Mouse (Mus musculus): ENCODE data around the gene Wdr62. TPM values are rescaled to one million over a fixed set of nuclear protein-coding genes. Genes with fewer than 3 reads are reported as not detected.

Wdr62 gene
- polyA plus RNA-seq, 1 experiment from 2014 or later: 9.7 TPM

DNA sequence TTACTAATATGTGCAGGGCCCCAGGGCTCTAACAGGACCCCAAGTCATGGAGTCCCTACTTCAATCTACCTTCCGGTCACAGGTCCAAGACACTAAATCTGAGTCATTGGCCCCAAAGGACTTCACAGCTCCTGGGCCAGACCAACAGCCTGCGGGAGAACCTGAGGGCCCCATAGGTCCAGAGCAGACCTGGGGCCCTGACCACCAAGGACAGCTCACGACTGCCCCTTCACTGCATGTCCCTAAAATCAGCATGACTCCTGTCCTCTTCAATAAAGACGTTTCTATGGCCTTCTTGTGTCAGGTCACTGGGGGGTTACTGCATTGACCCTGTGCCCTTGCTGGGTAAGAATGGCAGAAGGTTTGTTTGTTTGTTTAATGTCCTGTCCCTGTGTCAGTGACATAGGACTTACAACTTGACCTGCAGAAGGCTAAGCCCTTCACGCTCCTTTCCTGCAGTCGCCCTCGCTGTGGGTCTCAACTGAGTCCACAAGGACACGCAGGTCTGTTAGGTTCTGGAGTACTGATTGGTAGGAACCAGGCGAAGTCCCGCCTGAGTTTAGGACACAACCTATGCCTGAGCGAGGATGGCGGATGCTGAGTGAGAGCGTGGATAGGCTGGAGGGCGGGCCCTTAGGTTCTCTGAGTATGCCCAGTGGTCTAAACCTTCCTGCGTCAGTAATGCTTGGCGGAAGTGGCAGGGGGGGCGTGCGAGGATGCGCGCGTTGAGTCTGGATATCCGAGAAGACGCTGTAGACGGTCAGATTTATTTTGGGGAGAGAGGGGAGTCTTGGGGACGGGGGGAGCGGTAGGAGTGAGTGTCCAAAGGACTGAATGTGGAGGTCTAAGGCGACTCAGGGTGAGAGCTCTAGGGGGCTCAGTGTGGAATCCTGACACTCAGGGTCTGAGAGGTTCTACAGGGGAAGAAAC, 28.1 kb upstream of the Wdr62 start, which contains the start of gene Alkbh6:
Gene Alkbh6, plus strand, starts transcription at position 642 of the 930 bp plus-strand sequence.
- peak; percentile 100 for ATAC-seq (ENCODE audit: low FRiP score, low TSS enrichment)
- Histone ChIP-seq H3K9ac (replicated peaks; ENCODE audit: low read length) (peak within 1 kb of the TSS; percentile 71), H3K27me3 (ENCODE audit: insufficient read depth, low read length) (no peaks in the 10 kb centered on the region), H3K4me2 (replicated peaks; ENCODE audit: low read depth, low read length) (peak within 1 kb of the TSS; percentile 94), H3K36me3 (ENCODE audit: insufficient read depth, low read length) (peaks cover 17% of the 10 kb centered on the region), H3K9me3 (ENCODE audit: low read length) (no peaks in the 10 kb centered on the region), H3K4me3 (ENCODE audit: low read length) (peak within 1 kb of the TSS; percentile 80), H3K4me1 (ENCODE audit: insufficient read depth, low read length) (peaks cover 18% of the 10 kb centered on the region), H3K27ac (ENCODE audit: low read length) (peak within 1 kb of the TSS; percentile 81)
- 3% methylated on average over 27 of the region's 27 CpGs for WGBS

DNA sequence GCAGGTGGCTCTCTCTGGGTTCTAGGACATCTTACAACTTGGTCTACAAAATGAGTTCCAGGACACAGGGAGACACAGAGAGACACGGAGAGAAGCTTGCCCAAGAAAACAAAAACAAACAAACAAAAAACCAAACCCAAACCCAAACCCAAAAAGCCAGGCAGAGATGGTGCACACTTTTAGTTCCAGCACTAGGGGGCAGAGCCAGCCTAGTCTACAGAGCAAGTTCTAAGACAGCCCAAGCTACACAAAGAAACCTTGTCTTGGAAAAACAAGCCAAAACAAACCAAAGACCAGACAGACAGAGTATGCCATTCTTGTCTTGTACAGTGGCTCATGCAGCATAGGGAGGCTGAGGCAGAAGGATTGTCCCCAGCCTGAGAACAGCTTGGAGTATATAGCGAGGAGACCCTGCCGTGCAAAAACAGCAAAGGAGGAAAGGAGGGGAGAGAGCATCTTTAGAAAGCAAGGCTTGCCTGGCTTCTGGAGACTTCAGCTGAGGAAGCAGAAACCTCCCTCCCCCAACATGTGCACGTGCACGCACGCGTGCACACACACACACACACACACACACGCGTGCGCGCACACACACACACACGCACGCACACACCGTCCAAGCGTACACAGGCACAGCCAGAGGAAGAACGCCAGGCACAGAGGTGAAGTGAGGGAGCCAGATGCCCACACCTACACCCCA, 26.0 kb upstream of the Wdr62 start:
- no peak overlapping the region for H3K9ac ChIP-seq (replicated peaks; ENCODE audit: low read length)
- WGBS: 91% methylated on average over 16 of the region's 16 CpGs
- H3K27ac ChIP-seq (ENCODE audit: low read length): no peak overlapping the region
- ATAC-seq (ENCODE audit: low FRiP score, low TSS enrichment): no peak
- H3K4me1 ChIP-seq (ENCODE audit: insufficient read depth, low read length): peaks cover 18% of the 10 kb centered on the region
- H3K27me3 ChIP-seq (ENCODE audit: insufficient read depth, low read length): no peaks in the 10 kb centered on the region
- H3K36me3 ChIP-seq (ENCODE audit: insufficient read depth, low read length): peaks cover 34% of the 10 kb centered on the region
- H3K4me3 ChIP-seq (ENCODE audit: low read length): no peak overlapping the region
- no peaks in the 10 kb centered on the region for H3K9me3 ChIP-seq (ENCODE audit: low read length)
- no peak overlapping the region for H3K4me2 ChIP-seq (replicated peaks; ENCODE audit: low read depth, low read length)

DNA sequence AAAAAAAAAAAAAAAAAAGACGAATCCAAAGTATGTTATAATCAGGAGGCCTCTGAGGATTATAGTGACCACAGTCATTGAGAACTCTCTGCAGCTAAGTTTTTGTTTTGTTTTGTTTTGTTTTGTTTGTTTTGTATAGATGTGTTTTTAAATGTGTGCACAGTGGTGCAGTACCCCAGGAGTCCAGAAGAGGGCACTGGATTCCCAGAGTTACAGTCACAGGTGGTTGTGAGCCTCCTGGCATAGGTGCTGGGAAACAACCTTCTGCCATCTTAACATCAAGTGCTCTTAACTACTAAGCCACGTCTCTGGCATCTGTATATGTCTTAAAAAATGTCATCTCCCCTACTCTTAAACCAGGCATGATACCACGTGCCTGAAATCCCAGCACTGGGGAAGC, 20.7 kb upstream of the Wdr62 start:
- ATAC-seq (ENCODE audit: low FRiP score, low TSS enrichment): no peak
- 55% methylated on average over 3 of the region's 3 CpGs for WGBS
- H3K9ac ChIP-seq (replicated peaks; ENCODE audit: low read length): no peak overlapping the region
- no peak overlapping the region for H3K4me3 ChIP-seq (ENCODE audit: low read length)
- H3K36me3 ChIP-seq (ENCODE audit: insufficient read depth, low read length): peaks cover 43% of the 10 kb centered on the region
- H3K4me2 ChIP-seq (replicated peaks; ENCODE audit: low read depth, low read length): no peak overlapping the region
- H3K9me3 ChIP-seq (ENCODE audit: low read length): no peaks in the 10 kb centered on the region
- H3K4me1 ChIP-seq (ENCODE audit: insufficient read depth, low read length): no peaks in the 10 kb centered on the region
- H3K27me3 ChIP-seq (ENCODE audit: insufficient read depth, low read length): no peaks in the 10 kb centered on the region
- no peak overlapping the region for H3K27ac ChIP-seq (ENCODE audit: low read length)

DNA sequence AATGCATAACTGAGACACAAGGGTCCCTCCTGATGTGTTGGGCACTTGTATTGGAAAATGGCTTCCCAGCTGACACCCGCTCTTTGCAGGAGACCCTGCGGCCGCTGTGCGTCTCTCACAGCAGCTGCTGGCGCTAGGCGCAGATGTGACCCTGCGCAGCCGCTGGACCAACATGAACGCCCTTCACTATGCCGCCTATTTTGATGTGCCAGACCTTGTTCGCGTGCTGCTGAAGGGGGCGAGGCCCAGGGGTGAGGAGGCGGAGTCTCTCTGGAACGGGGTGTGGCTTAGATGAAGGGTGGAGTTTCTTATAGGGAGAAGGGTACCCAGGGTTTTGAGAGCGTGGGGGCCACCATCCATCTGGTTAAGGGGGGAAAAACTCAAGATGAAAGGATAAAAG, 17.0 kb upstream of the Wdr62 start:
- H3K4me2 ChIP-seq (replicated peaks; ENCODE audit: low read depth, low read length): no peak overlapping the region
- no peak for ATAC-seq (ENCODE audit: low FRiP score, low TSS enrichment)
- peaks cover 30% of the 10 kb centered on the region for H3K36me3 ChIP-seq (ENCODE audit: insufficient read depth, low read length)
- no peaks in the 10 kb centered on the region for H3K4me1 ChIP-seq (ENCODE audit: insufficient read depth, low read length)
- 85% methylated on average over 16 of the region's 16 CpGs for WGBS
- no peaks in the 10 kb centered on the region for H3K9me3 ChIP-seq (ENCODE audit: low read length)
- H3K27me3 ChIP-seq (ENCODE audit: insufficient read depth, low read length): no peaks in the 10 kb centered on the region
- H3K4me3 ChIP-seq (ENCODE audit: low read length): no peak overlapping the region
- no peak overlapping the region for H3K27ac ChIP-seq (ENCODE audit: low read length)
- H3K9ac ChIP-seq (replicated peaks; ENCODE audit: low read length): no peak overlapping the region

- H3K9ac ChIP-seq (replicated peaks; ENCODE audit: low read length): no peak overlapping the region
- H3K36me3 ChIP-seq (ENCODE audit: insufficient read depth, low read length): peaks cover 25% of the 10 kb centered on the region
- no peaks in the 10 kb centered on the region for H3K9me3 ChIP-seq (ENCODE audit: low read length)
- no peaks in the 10 kb centered on the region for H3K4me1 ChIP-seq (ENCODE audit: insufficient read depth, low read length)
- H3K27me3 ChIP-seq (ENCODE audit: insufficient read depth, low read length): no peaks in the 10 kb centered on the region
- WGBS: 93% methylated on average over 15 of the region's 15 CpGs
- no peak overlapping the region for H3K27ac ChIP-seq (ENCODE audit: low read length)
- no peak overlapping the region for H3K4me3 ChIP-seq (ENCODE audit: low read length)
- no peak overlapping the region for H3K4me2 ChIP-seq (replicated peaks; ENCODE audit: low read depth, low read length)
- ATAC-seq (ENCODE audit: low FRiP score, low TSS enrichment): no peak
Observed at GRCm38 (mm10) chr7:30296816-30297215, 16.6 kb upstream of the Wdr62 start.

GRCm38 (mm10) chr7:30295103-30295502, 14.9 kb upstream of the Wdr62 start:
- H3K36me3 ChIP-seq (ENCODE audit: insufficient read depth, low read length): peaks cover 21% of the 10 kb centered on the region
- H3K9me3 ChIP-seq (ENCODE audit: low read length): no peaks in the 10 kb centered on the region
- H3K4me1 ChIP-seq (ENCODE audit: insufficient read depth, low read length): peaks cover 7% of the 10 kb centered on the region
- no peak for ATAC-seq (ENCODE audit: low FRiP score, low TSS enrichment)
- no peaks in the 10 kb centered on the region for H3K27me3 ChIP-seq (ENCODE audit: insufficient read depth, low read length)
- no peak overlapping the region for H3K4me2 ChIP-seq (replicated peaks; ENCODE audit: low read depth, low read length)
- H3K27ac ChIP-seq (ENCODE audit: low read length): no peak overlapping the region
- 59% methylated on average over 10 of the region's 10 CpGs for WGBS
- H3K9ac ChIP-seq (replicated peaks; ENCODE audit: low read length): no peak overlapping the region
- no peak overlapping the region for H3K4me3 ChIP-seq (ENCODE audit: low read length)

GRCm38 (mm10) chr7:30294296-30294695, 14.1 kb upstream of the Wdr62 start:
- H3K9me3 ChIP-seq (ENCODE audit: low read length): no peaks in the 10 kb centered on the region
- H3K36me3 ChIP-seq (ENCODE audit: insufficient read depth, low read length): peaks cover 17% of the 10 kb centered on the region
- ATAC-seq (ENCODE audit: low FRiP score, low TSS enrichment): no peak
- H3K9ac ChIP-seq (replicated peaks; ENCODE audit: low read length): no peak overlapping the region
- no peak overlapping the region for H3K4me3 ChIP-seq (ENCODE audit: low read length)
- no peaks in the 10 kb centered on the region for H3K27me3 ChIP-seq (ENCODE audit: insufficient read depth, low read length)
- no peak overlapping the region for H3K27ac ChIP-seq (ENCODE audit: low read length)
- WGBS: 86% methylated on average over 5 of the region's 5 CpGs
- no peak overlapping the region for H3K4me2 ChIP-seq (replicated peaks; ENCODE audit: low read depth, low read length)
- H3K4me1 ChIP-seq (ENCODE audit: insufficient read depth, low read length): peaks cover 7% of the 10 kb centered on the region

DNA sequence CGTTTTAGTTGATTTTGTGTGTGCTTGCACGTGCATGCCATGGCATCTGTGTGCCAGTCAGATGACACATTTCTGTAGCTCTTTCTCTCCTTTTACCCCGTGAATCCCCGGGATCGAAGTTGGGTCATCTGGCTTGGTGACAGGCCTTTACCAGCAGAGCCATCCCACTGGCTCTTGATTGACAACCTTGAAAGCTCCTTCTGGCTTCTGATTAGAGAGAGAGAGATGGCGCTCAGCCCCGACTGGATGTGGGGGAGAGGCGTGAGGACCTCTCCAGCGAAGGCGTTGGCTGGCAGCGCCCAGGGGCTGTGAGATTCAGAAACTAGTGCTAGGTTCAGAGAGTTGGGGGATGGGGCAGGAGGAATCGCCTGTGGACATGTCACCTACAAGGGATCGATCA, 13.6 kb upstream of the Wdr62 start:
- no peak for ATAC-seq (ENCODE audit: low FRiP score, low TSS enrichment)
- Histone ChIP-seq H3K36me3 (ENCODE audit: insufficient read depth, low read length) (peaks cover 12% of the 10 kb centered on the region), H3K4me3 (ENCODE audit: low read length) (no peak overlapping the region), H3K9me3 (ENCODE audit: low read length) (no peaks in the 10 kb centered on the region), H3K4me2 (replicated peaks; ENCODE audit: low read depth, low read length) (no peak overlapping the region), H3K4me1 (ENCODE audit: insufficient read depth, low read length) (peaks cover 7% of the 10 kb centered on the region), H3K27ac (ENCODE audit: low read length) (no peak overlapping the region), H3K27me3 (ENCODE audit: insufficient read depth, low read length) (no peaks in the 10 kb centered on the region), H3K9ac (replicated peaks; ENCODE audit: low read length) (no peak overlapping the region)
- 85% methylated on average over 13 of the region's 13 CpGs for WGBS

DNA sequence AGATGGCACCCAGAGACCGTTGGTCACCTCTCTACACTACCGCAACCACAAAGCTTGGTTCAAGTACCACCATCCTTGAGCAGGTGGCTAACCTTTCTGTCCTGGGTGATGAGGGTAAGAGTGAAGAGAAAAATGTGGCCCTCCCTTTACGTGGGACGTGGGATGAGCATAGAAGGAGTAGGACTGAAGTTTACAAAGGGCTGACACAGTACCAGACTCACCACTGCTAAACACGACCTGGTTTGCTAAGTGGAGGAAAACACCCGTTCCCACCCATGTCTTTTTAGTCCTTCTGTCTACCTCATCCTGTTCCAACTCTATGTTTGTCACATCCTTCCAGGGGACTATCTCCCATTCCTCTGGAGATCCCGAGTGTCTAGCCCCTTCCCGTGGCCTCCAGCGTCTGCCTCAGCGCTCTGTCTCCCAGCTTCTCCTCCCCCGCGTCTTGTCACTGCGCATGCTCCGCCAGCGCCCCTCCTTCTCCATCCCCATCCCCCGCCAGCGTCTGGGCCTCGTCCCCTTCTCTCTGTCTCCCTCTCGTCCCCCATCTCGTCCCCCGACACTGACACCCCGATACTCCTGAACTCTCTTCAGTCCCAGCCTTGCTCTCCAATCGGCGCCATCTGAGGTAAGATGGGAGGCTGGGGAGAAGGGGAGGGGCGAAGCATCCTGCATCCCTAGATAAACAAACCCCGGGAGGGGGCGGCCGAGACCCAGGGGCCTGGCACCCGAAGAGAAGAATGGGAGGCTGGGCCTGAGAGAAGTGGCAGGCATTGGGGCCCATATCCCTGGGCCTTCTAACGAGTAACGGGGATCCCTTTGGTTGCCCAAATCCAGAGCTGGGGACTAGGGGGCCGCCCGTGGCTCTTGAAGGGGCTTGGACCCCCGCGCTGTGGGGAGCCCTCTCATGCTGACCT, 11.3 kb upstream of the Wdr62 start, which contains the start of gene Clip3:
Gene Clip3, plus strand, starts transcription at position 514 of the 917 bp plus-strand sequence.
- peak; percentile 82 for ATAC-seq (ENCODE audit: low FRiP score, low TSS enrichment)
- WGBS: 7% methylated on average over 34 of the region's 35 CpGs
- H3K36me3 ChIP-seq (ENCODE audit: insufficient read depth, low read length): peaks cover 3% of the 10 kb centered on the region; the same call in 1 of the 2 replicates
- H3K27ac ChIP-seq (ENCODE audit: low read length): peak within 1 kb of the TSS; percentile 27; the same call in 1 of the 2 replicates
- H3K4me3 ChIP-seq (ENCODE audit: low read length): peak within 1 kb of the TSS; percentile 74
- no peaks in the 10 kb centered on the region for H3K9me3 ChIP-seq (ENCODE audit: low read length)
- peaks cover 7% of the 10 kb centered on the region for H3K4me1 ChIP-seq (ENCODE audit: insufficient read depth, low read length)
- H3K27me3 ChIP-seq (ENCODE audit: insufficient read depth, low read length): no peaks in the 10 kb centered on the region
- H3K4me2 ChIP-seq (replicated peaks; ENCODE audit: low read depth, low read length): peak within 1 kb of the TSS; percentile 58
- peak within 1 kb of the TSS; percentile 83 for H3K9ac ChIP-seq (replicated peaks; ENCODE audit: low read length)

Data from kidney, embryonic 16.5 days (tissue).